Mouse (Mus musculus) bone marrow macrophage, adult 2 months (primary cell): Measurements from ENCODE around the gene E2f7.

Experiments used
- CTCF ChIP-seq: IDR thresholded peaks from 2 replicates; pipeline ENCODE4 v1.5.1; 2012; ENCODE audit warnings: low read depth, mild to moderate bottlenecking, low read length, moderate library complexity
- POLR2A ChIP-seq: IDR thresholded peaks from 2 replicates; pipeline ENCODE4 v1.6.1; 2012; ENCODE audit warnings: mild to moderate bottlenecking, low read depth, low read length, borderline replicate concordance

DNA sequence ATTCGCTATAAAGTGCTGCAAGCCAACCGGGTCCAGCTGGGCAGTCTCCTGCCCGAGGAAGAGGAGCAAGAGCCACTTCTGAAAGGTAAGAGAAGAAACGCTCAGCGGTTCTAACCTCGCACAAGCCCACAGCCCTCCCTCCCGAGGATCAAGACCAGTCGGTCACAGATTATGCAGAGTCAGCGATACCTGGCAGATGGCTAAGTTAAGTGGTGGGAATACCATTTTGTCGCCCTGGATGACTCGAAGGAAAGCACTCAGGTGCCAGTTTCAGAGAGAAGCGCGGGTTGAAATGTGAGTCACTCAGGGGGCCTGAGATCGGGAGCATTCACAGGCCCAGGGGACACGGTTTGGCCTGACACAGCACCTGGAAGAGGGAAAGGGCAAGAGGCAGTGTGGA is 18.8 kb upstream of the E2f7 start:
- no peak for TF ChIP-seq CTCF
- TF ChIP-seq POLR2A: no peak
